Mouse (Mus musculus): ENCODE measurements around the gene Cyp4a32.
A peak's percentile ranks its signal among the peaks of the same experiment; 100 is the strongest.
"Not testable (repeated sequence)": the region's sequence is repeated elsewhere in the genome, so short reads cannot be mapped to it uniquely, and the experiment has no call there.

The Cyp4a32 gene

GRCm38 (mm10) chr4:115600611-115601010 is at the start of gene Cyp4a32:
TSS of gene Cyp4a32 (plus strand) at chr4:115600969.
- not testable (repeated sequence) for DNase-seq (ENCODE audit: low read depth)

- no peak for DNase-seq (ENCODE audit: low read depth)
Measured at GRCm38 (mm10) chr4:115552726-115553125, 48.0 kb upstream of the Cyp4a32 start.

- DNase-seq (ENCODE audit: low read depth): no peak
Measured at GRCm38 (mm10) chr4:115555513-115555912, 45.3 kb upstream of the Cyp4a32 start.

DNA sequence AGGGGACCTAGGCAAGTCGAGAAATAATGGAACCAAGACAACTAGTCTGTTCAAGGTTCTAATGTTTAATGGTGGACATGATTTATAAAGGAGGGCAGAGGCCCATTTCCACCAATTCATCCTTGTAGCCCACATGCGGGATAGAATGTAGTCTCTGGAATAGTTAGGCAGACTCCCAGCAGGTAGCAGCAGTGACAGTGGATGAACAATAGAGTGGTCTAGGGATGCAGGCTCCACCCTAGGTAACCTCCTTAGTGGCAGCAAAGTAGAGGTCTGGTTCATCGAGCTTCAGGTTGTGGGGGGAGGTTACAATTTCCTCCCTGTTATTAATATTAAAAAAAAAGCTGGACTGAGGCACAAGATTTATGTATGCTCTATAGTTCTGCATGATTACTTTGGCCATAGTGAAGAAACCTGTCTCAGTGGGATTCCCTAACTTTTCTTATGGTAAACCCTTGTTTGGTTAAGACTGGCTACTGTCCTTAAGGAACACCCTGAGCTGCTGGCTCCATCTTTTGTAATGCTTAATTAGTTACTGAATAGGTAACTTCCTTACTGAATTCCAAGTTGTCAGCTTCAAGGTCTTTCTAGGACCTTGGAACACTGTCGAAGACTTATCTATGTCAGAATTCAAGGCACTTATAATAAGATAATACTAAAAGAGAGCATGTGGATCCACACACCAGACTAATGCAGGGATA is 42.8 kb upstream of the Cyp4a32 start:
- DNase-seq (ENCODE audit: low read depth): no peak

- not testable (repeated sequence) for DNase-seq (ENCODE audit: low read depth)
Measured at GRCm38 (mm10) chr4:115561236-115561635, 39.5 kb upstream of the Cyp4a32 start.

DNA sequence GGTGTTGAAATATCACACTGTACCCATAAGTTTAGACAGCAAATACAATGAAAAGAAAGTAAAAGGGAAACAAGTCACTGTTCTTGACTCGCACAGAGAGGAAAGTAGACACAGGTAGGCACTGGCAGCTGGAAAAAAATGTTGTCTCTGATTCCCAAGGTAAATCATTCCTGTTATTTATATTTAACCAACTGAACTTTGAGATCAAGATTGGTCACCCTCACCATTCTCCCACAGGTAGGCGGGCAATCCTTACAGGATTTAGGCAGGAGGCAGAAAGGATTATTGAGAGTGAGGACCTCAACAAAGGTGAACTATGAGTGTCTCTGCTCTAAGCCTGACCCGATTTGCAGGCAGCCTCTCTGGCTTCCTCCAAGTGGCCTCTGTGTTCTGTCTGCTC is 37.4 kb upstream of the Cyp4a32 start, which contains the start of gene Cyp4a31:
TSS of gene Cyp4a31 (plus strand) at position 249 of the 400 bp plus-strand sequence.
- DNase-seq (ENCODE audit: low read depth): no peak

- not testable (repeated sequence) for DNase-seq (ENCODE audit: low read depth)
Measured at GRCm38 (mm10) chr4:115564469-115565225, 36.1 kb upstream of the Cyp4a32 start.

- DNase-seq (ENCODE audit: low read depth): no peak
Measured at GRCm38 (mm10) chr4:115575255-115575654, 25.5 kb upstream of the Cyp4a32 start.

- DNase-seq (ENCODE audit: low read depth): no peak
Measured at GRCm38 (mm10) chr4:115575776-115576175, 25.0 kb upstream of the Cyp4a32 start.

- peak; percentile 12 for DNase-seq (ENCODE audit: low read depth)
Measured at GRCm38 (mm10) chr4:115583036-115583435, 17.7 kb upstream of the Cyp4a32 start.

- no peak for DNase-seq (ENCODE audit: low read depth)
Measured at GRCm38 (mm10) chr4:115596357-115596756, 4.4 kb upstream of the Cyp4a32 start.

- no peak for DNase-seq (ENCODE audit: low read depth)
Measured at GRCm38 (mm10) chr4:115596824-115597336, 3.9 kb upstream of the Cyp4a32 start.

DNA sequence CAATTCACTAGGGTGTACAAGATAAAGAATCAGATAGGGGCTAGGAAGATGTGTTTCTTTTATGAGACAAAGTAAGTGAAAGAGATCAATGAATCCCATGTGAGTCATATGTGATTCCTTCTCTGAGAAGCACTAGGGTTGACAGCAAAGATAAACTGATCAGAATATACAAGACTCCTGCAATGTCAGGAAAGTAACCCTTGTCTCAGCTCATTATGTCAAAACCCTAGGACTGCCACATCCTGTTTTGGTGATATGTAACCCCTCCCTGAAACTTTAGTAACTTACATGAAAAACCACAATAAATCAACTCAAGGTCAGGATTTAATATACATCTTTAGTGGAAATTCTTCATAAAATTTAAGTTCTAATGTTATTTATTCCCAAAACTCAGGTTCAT is 13.2 kb downstream of the Cyp4a32 start:
- DNase-seq (ENCODE audit: low read depth): no peak

- DNase-seq (ENCODE audit: low read depth): not testable (repeated sequence)
Measured at GRCm38 (mm10) chr4:115625560-115625959, 24.8 kb downstream of the Cyp4a32 start.

GRCm38 (mm10) chr4:115642967-115643754 is 42.4 kb downstream of the Cyp4a32 start:
- DNase-seq (ENCODE audit: low read depth): no peak

- DNase-seq (ENCODE audit: low read depth): no peak
Measured at GRCm38 (mm10) chr4:115645371-115645770, 44.6 kb downstream of the Cyp4a32 start.

GRCm38 (mm10) chr4:115647580-115647979 is 46.8 kb downstream of the Cyp4a32 start, which contains the start of gene Cyp4b1:
TSS of gene Cyp4b1 (minus strand) at chr4:115647723.
- no peak for DNase-seq (ENCODE audit: low read depth)

DNA sequence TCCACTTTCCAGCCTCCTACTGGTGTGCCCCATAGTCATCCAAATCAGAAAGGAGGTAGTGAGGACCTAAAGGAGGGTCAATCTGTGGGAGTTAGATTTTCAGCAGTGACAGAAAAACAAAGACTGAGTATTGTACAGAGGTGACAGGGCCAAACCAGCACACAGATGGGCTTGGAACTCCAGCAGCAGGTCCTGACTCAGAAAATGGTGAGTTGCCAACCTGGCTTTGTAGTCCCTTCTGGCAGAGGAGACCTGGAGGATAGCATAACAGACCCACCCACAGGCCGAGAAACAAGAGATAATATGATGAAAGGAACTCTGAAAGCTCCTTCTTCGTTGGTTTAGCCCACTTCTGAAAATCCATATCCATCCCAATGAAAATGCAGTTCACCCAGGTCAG is 48.0 kb downstream of the Cyp4a32 start:
- DNase-seq (ENCODE audit: low read depth): no peak

DNA sequence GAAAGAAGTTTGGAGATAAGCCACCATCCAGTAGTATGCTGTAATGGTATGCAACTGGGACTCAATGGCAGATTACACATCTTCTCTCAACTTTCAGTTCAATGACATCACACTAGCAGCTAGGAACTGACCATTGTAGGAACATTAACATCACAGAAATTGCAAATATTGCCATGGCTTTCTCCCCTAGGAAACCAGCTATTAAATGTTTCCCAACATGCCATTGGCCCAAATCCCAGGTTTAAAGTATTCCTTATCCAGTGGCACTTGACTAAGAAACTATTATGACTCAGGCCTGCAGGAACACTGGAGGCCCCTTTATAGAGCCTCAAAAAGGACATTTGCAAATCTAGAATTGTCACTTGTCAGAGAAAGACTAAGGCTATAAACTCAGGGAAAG is 48.6 kb downstream of the Cyp4a32 start:
- no peak for DNase-seq (ENCODE audit: low read depth)

DNA sequence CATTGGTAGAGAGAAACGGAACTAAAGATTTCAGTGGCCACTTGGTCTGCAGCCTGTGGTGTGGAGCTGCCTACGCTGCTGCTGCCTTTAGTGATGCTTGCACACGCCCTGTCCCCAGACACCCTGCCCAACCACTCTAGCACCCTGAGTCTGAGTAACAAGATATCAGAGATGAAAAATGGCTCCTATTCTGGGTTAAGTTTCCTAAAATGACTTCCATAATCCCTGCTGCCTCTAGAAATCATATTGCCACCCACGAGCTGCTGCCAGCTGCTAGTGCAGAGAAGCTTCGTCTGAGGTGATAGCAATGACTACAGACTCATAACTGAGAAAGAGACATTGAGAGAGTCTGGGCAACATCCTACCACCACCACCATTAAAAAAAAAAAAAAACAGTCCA is 50.1 kb downstream of the Cyp4a32 start:
- DNase-seq (ENCODE audit: low read depth): no peak

- not testable (repeated sequence) for DNase-seq (ENCODE audit: low read depth)
Measured at GRCm38 (mm10) chr4:115655841-115656534, 55.2 kb downstream of the Cyp4a32 start.

DNA sequence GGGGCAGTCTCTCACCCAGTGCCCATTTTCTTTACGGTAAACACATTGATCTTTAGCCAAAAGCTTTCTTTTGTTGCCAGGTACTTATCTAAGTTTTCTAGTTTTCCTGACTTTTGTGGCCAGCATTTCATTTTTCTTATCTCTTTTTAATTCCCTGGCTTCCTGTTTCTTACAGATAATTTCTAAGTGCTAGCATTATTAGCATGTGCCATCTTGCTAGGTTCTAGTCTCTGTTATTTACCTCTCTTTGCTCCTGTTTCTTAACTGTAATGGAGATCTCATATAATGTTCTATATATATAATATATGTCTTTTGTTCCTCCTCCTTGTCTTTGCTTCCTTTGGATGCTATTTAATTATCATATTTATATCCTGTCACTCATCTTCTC is 55.8 kb downstream of the Cyp4a32 start:
- DNase-seq (ENCODE audit: low read depth): not testable (repeated sequence)
